Mouse (Mus musculus) E14TG2a.4 (cell line): Measurements from ENCODE around the gene Dennd2a.

ENCODE experiments used
- NANOG ChIP-seq: IDR thresholded peaks from 2 replicates; pipeline ENCODE4 v1.6.1; 2014; ENCODE audit warnings: borderline replicate concordance, low read length, mixed read lengths
- POU5F1 ChIP-seq: IDR thresholded peaks from 2 replicates; pipeline ENCODE4 v1.6.1; 2014; ENCODE audit warnings: low read length, borderline replicate concordance

GRCm38 (mm10) chr6:39557723-39558261 lies at the start of gene Dennd2a:
- TF ChIP-seq POU5F1 (no peak), NANOG (no peak)
